Mouse (Mus musculus) lung, adult 18-20 months (tissue): Measurements from ENCODE around the gene Srd5a1.
"Not testable (repeated sequence)": the region's sequence is repeated elsewhere in the genome, so short reads cannot be mapped to it uniquely, and the experiment has no call there.

ENCODE experiments used
- DNase-seq, 2 experiments: peaks; one replicate each; pipeline ENCODE4 v3.0.0; 2022; ENCODE audit warnings: mixed read lengths in 2 of 2

Srd5a1 gene

GRCm38 (mm10) chr13:69623843-69624242 is 12.6 kb upstream of the Srd5a1 start:
- peak in 1 of 2 experiments; percentile 17 for DNase-seq

GRCm38 (mm10) chr13:69616716-69617115 is 5.5 kb upstream of the Srd5a1 start:
- no peak for DNase-seq

GRCm38 (mm10) chr13:69612175-69612544 is 918 bp upstream of the Srd5a1 start:
- no peak for DNase-seq

GRCm38 (mm10) chr13:69610751-69611397 is 368 bp downstream of the Srd5a1 start:
- DNase-seq = peak in 1 of 2 experiments; percentile 30

- no peak for DNase-seq
Observed at GRCm38 (mm10) chr13:69608734-69609133, 2.5 kb downstream of the Srd5a1 start.

GRCm38 (mm10) chr13:69604670-69605069 is 6.6 kb downstream of the Srd5a1 start:
- DNase-seq = no peak

- DNase-seq = no peak
Observed at GRCm38 (mm10) chr13:69601321-69601720, 9.9 kb downstream of the Srd5a1 start.

- not testable (repeated sequence) for DNase-seq
Observed at GRCm38 (mm10) chr13:69600863-69601262, 10.4 kb downstream of the Srd5a1 start.

- DNase-seq = no peak
Observed at GRCm38 (mm10) chr13:69598867-69599266, 12.4 kb downstream of the Srd5a1 start.

- DNase-seq = no peak
Observed at GRCm38 (mm10) chr13:69596515-69596914, 14.7 kb downstream of the Srd5a1 start.

- DNase-seq = no peak
Observed at GRCm38 (mm10) chr13:69595911-69596310, 15.3 kb downstream of the Srd5a1 start.

- DNase-seq = no peak
Observed at GRCm38 (mm10) chr13:69594577-69595256, 16.5 kb downstream of the Srd5a1 start.

GRCm38 (mm10) chr13:69593453-69593852 is 17.8 kb downstream of the Srd5a1 start:
- DNase-seq = no peak

GRCm38 (mm10) chr13:69592226-69592625 is 19.0 kb downstream of the Srd5a1 start:
- no peak for DNase-seq

- no peak for DNase-seq
Observed at GRCm38 (mm10) chr13:69591338-69591737, 19.9 kb downstream of the Srd5a1 start.

- no peak for DNase-seq
Observed at GRCm38 (mm10) chr13:69588263-69588662, 23.0 kb downstream of the Srd5a1 start.

GRCm38 (mm10) chr13:69587849-69588248 is 23.4 kb downstream of the Srd5a1 start:
- no peak for DNase-seq

GRCm38 (mm10) chr13:69586337-69586736 is 24.9 kb downstream of the Srd5a1 start:
- no peak for DNase-seq

- DNase-seq = peak in 1 of 2 experiments; percentile 11
Observed at GRCm38 (mm10) chr13:69585828-69586227, 25.4 kb downstream of the Srd5a1 start.

- DNase-seq = no peak
Observed at GRCm38 (mm10) chr13:69583591-69583990, 27.7 kb downstream of the Srd5a1 start.

GRCm38 (mm10) chr13:69582411-69582810 is 28.8 kb downstream of the Srd5a1 start:
- no peak for DNase-seq

- no peak for DNase-seq
Observed at GRCm38 (mm10) chr13:69577181-69577834, 33.9 kb downstream of the Srd5a1 start.

GRCm38 (mm10) chr13:69576676-69577075 is 34.6 kb downstream of the Srd5a1 start:
- DNase-seq = no peak

GRCm38 (mm10) chr13:69572594-69572993 is 38.6 kb downstream of the Srd5a1 start:
- no peak for DNase-seq
